Mouse (Mus musculus) adrenal gland, postnatal 10 days (tissue): ENCODE measurements around the gene Trhr2. TPM values are rescaled to one million over a fixed set of nuclear protein-coding genes. Genes with fewer than 3 reads are reported as not detected.

Experiments
- total RNA-seq, 2 experiments: library from RNA; stranded (reverse); gene quantifications; 2 replicates each; pipeline ENCODE4 v1.2.3; 2021

Trhr2 gene
- total RNA-seq, 2 experiments from 2014 or later = not detected

Other genes starting within 250 kb of the Trhr2 start
- 10 to 100 TPM; 27.2 to 29.0 TPM for gene Zfpm1, start 78.6 kb downstream of the Trhr2 start, total RNA-seq
- 10 to 100 TPM; 36.2 to 37.7 TPM for gene Zc3h18, start 15.9 kb upstream of the Trhr2 start, total RNA-seq
- gene Il17c, start 61.3 kb upstream of the Trhr2 start, total RNA-seq = not detected
- gene Cyba, start 72.2 kb upstream of the Trhr2 start, total RNA-seq = 10 to 100 TPM; 38.6 to 40.1 TPM
- 1 to 10 TPM; 7.4 to 8.0 TPM for gene Mvd, start 82.7 kb upstream of the Trhr2 start, total RNA-seq
- gene Snai3, start 100.0 kb upstream of the Trhr2 start, total RNA-seq = 1 to 10 TPM in 1 of 2 experiments, under 1 TPM in 1; 0.27 to 1.5 TPM
- gene Rnf166, start 115.3 kb upstream of the Trhr2 start, total RNA-seq = 10 to 100 TPM; 40.4 to 42.0 TPM
- gene Ctu2, start 115.4 kb upstream of the Trhr2 start, total RNA-seq = 10 to 100 TPM; 21.2 to 21.4 TPM
- gene Piezo1, start 190.6 kb upstream of the Trhr2 start, total RNA-seq = 10 to 100 TPM; 31.5 to 41.5 TPM
- 10 to 100 TPM; 17.2 to 20.7 TPM for gene Cdt1, start 207.3 kb upstream of the Trhr2 start, total RNA-seq
- gene Aprt, start 216.2 kb upstream of the Trhr2 start, total RNA-seq = 10 to 100 TPM; 67.5 to 72.3 TPM